Mouse (Mus musculus) cortical plate, adult 2 months (tissue): Measurements from ENCODE around the gene Kifc3.

Experiments
- CTCF ChIP-seq: fragments of 200-500 bp; IDR thresholded peaks from 2 replicates; pipeline ENCODE4 v1.5.1; 2011; ENCODE audit warnings: mild to moderate bottlenecking, control low read depth, low read length; ENCODE audit not compliant: insufficient read depth; ENCODE audit errors: extremely low read depth
- POLR2A ChIP-seq: fragments of 200-500 bp; IDR thresholded peaks from 2 replicates; pipeline ENCODE4 v1.6.1; 2011; ENCODE audit warnings: mild to moderate bottlenecking, low read length, control low read depth; ENCODE audit not compliant: insufficient read depth; ENCODE audit errors: extremely low read depth

GRCm38 (mm10) chr8:95112594-95112993, 90.0 kb downstream of the Kifc3 start:
- no peak for TF ChIP-seq CTCF
- TF ChIP-seq POLR2A, result no peak
